Mouse (Mus musculus): ENCODE results near the gene Rab19. TPM values are rescaled to one million over a fixed set of nuclear protein-coding genes. Genes with fewer than 3 reads are reported as not detected.
"Not testable (repeated sequence)": the region's sequence is repeated elsewhere in the genome, so short reads cannot be mapped to it uniquely, and the experiment has no call there.

Rab19 gene
- 6.1 and 8.1 TPM in 2 replicates for polyA plus RNA-seq (2015; fragmentation: Nextera tagmentation; extraction: Ambion mirVana)

GRCm38 (mm10) chr6:39381125-39381880, at the start of gene Rab19:
Gene Rab19, plus strand, starts transcription at chr6:39381175.
- no peaks in the 10 kb centered on the region for H3K27me3 ChIP-seq (replicated peaks)
- ATAC-seq = peak; percentile 55
- no peaks in the 10 kb centered on the region for H3K36me3 ChIP-seq
- H3K9me3 ChIP-seq = no peaks in the 10 kb centered on the region
- H3K9ac ChIP-seq = peak within 1 kb of the TSS; percentile 50
- 6% methylated on average over 20 of the region's 20 CpGs for WGBS
- H3K4me3 ChIP-seq (replicated peaks) = peak within 1 kb of the TSS; percentile 43
- H3K27ac ChIP-seq = peak within 1 kb of the TSS; percentile 78
- peak within 1 kb of the TSS; percentile 75 for H3K4me2 ChIP-seq (replicated peaks)
- peaks cover 6% of the 10 kb centered on the region; the same call in 1 of the 2 replicates for H3K4me1 ChIP-seq (replicated peaks)

- Histone ChIP-seq H3K4me2 (replicated peaks) (no peak overlapping the region), H3K9ac (no peak overlapping the region), H3K4me1 (replicated peaks) (no peaks in the 10 kb centered on the region; the same call in 1 of the 2 replicates), H3K36me3 (peaks cover 10% of the 10 kb centered on the region), H3K4me3 (replicated peaks) (no peak overlapping the region), H3K9me3 (no peaks in the 10 kb centered on the region), H3K27me3 (replicated peaks) (no peaks in the 10 kb centered on the region), H3K27ac (no peak overlapping the region; the same call in 1 of the 2 replicates)
- WGBS = 79% methylated on average over 7 of the region's 7 CpGs
- peak; percentile 88 for ATAC-seq
Observed at GRCm38 (mm10) chr6:39331998-39332700, 48.8 kb upstream of the Rab19 start.

DNA sequence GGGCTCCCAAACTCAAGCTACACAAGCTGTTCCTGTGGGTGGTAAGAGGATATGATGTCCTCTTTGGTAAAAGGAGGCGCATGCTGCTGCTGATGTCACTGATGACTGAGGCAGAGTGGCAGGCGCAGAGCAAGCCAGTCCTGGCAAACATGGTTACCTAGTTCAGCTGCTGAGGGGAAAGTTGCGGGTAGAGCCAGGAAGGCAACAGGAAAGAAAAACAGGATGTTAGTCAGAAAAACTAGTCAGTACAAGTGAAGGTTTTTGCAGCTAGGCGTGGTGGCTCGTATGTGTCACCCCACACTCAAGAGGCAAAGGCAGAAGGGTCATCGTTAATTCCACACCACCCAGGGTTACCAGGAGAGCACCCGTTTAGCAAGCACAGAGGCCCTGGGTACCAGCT, 46.8 kb upstream of the Rab19 start:
- Histone ChIP-seq H3K4me2 (replicated peaks) (no peak overlapping the region), H3K9ac (no peak overlapping the region), H3K9me3 (no peaks in the 10 kb centered on the region), H3K27me3 (replicated peaks) (no peaks in the 10 kb centered on the region), H3K4me3 (replicated peaks) (no peak overlapping the region), H3K4me1 (replicated peaks) (no peaks in the 10 kb centered on the region; the same call in 1 of the 2 replicates), H3K36me3 (peaks cover 10% of the 10 kb centered on the region), H3K27ac (no peak overlapping the region)
- 77% methylated on average over 7 of the region's 7 CpGs for WGBS
- ATAC-seq = no peak

- no peak overlapping the region for H3K9ac ChIP-seq
- H3K27me3 ChIP-seq (replicated peaks) = no peaks in the 10 kb centered on the region
- H3K36me3 ChIP-seq = peaks cover 10% of the 10 kb centered on the region
- H3K4me2 ChIP-seq (replicated peaks) = no peak overlapping the region
- ATAC-seq = no peak
- H3K9me3 ChIP-seq = no peaks in the 10 kb centered on the region
- H3K27ac ChIP-seq = no peak overlapping the region
- WGBS = 87% methylated on average over 3 of the region's 3 CpGs
- no peak overlapping the region for H3K4me3 ChIP-seq (replicated peaks)
- no peaks in the 10 kb centered on the region; the same call in 1 of the 2 replicates for H3K4me1 ChIP-seq (replicated peaks)
Observed at GRCm38 (mm10) chr6:39334873-39335272, 46.1 kb upstream of the Rab19 start.

GRCm38 (mm10) chr6:39338359-39338758, 42.6 kb upstream of the Rab19 start:
- no peak overlapping the region for H3K4me2 ChIP-seq (replicated peaks)
- ATAC-seq = no peak
- H3K4me3 ChIP-seq (replicated peaks) = no peak overlapping the region
- no peak overlapping the region for H3K9ac ChIP-seq
- H3K36me3 ChIP-seq = peaks cover 17% of the 10 kb centered on the region
- no peak overlapping the region for H3K27ac ChIP-seq
- WGBS = 91% methylated on average over 8 of the region's 8 CpGs
- no peaks in the 10 kb centered on the region for H3K4me1 ChIP-seq (replicated peaks)
- H3K9me3 ChIP-seq = no peaks in the 10 kb centered on the region
- no peaks in the 10 kb centered on the region for H3K27me3 ChIP-seq (replicated peaks)

- Histone ChIP-seq H3K4me1 (replicated peaks) (no peaks in the 10 kb centered on the region), H3K27ac (no peak overlapping the region), H3K27me3 (replicated peaks) (no peaks in the 10 kb centered on the region), H3K4me3 (replicated peaks) (no peak overlapping the region), H3K36me3 (peaks cover 12% of the 10 kb centered on the region; the same call in 1 of the 2 replicates), H3K9ac (no peak overlapping the region), H3K4me2 (replicated peaks) (no peak overlapping the region), H3K9me3 (no peaks in the 10 kb centered on the region)
- no peak for ATAC-seq
- 72% methylated on average over 2 of the region's 2 CpGs for WGBS
Observed at GRCm38 (mm10) chr6:39341798-39342197, 39.2 kb upstream of the Rab19 start.

GRCm38 (mm10) chr6:39344020-39344419, 37.0 kb upstream of the Rab19 start:
- peaks cover 12% of the 10 kb centered on the region for H3K36me3 ChIP-seq
- 25% methylated on average over 12 of the region's 12 CpGs for WGBS
- peak; percentile 80 for ATAC-seq
- H3K4me1 ChIP-seq (replicated peaks) = no peaks in the 10 kb centered on the region
- H3K4me2 ChIP-seq (replicated peaks) = no peak overlapping the region
- H3K27me3 ChIP-seq (replicated peaks) = no peaks in the 10 kb centered on the region
- H3K4me3 ChIP-seq (replicated peaks) = no peak overlapping the region
- no peak overlapping the region for H3K27ac ChIP-seq
- no peaks in the 10 kb centered on the region for H3K9me3 ChIP-seq
- H3K9ac ChIP-seq = no peak overlapping the region

DNA sequence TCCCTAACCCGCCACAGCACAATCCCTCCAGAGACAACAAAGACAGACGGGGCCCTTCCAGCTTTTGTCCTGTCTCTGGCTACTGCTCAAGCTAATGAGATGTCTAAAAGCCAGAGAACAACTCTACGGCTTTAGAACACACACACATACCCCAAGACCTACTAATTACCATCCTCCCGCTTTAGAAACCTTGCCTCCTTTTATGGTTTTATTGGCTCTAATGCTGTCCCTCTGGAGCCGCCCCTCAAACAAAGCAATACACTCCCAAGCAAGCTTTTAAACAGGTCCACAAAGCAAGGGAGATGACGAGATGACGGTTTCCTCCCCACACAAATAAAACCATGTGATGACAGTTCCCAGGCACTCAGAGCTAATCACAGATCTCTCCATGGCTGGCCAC, 35.5 kb upstream of the Rab19 start:
- Histone ChIP-seq H3K36me3 (peaks cover 21% of the 10 kb centered on the region), H3K9ac (no peak overlapping the region), H3K27me3 (replicated peaks) (no peaks in the 10 kb centered on the region), H3K4me1 (replicated peaks) (no peaks in the 10 kb centered on the region), H3K4me2 (replicated peaks) (no peak overlapping the region), H3K4me3 (replicated peaks) (no peak overlapping the region), H3K9me3 (no peaks in the 10 kb centered on the region), H3K27ac (no peak overlapping the region)
- peak; percentile 61; the same call in 1 of the 2 replicates for ATAC-seq
- WGBS = 53% methylated on average over 7 of the region's 7 CpGs

DNA sequence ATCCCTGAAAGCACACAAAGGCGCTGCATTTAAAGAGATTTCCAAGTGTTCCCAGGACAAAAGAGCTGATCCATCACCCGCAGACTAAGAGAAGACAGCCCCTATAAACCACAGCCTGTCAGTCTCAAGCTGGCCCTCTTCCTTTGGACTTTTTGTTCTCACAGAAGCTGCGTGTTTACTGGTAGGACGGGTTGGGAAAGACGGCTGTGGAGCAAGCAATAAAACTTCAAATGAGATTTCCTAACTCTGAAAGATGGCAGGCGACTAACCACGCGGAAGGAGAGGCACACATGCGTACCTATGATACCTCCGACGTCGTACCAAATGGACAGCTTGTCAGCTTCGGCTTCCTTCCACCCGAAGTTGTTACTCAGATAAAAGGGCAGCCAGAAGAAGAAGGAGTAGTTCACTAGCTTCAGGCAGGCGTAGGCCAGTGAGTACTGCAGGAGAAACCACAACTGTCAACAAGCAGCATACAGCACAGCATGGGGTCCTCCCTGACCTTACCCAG, 33.9 kb upstream of the Rab19 start:
- no peaks in the 10 kb centered on the region for H3K27me3 ChIP-seq (replicated peaks)

DNA sequence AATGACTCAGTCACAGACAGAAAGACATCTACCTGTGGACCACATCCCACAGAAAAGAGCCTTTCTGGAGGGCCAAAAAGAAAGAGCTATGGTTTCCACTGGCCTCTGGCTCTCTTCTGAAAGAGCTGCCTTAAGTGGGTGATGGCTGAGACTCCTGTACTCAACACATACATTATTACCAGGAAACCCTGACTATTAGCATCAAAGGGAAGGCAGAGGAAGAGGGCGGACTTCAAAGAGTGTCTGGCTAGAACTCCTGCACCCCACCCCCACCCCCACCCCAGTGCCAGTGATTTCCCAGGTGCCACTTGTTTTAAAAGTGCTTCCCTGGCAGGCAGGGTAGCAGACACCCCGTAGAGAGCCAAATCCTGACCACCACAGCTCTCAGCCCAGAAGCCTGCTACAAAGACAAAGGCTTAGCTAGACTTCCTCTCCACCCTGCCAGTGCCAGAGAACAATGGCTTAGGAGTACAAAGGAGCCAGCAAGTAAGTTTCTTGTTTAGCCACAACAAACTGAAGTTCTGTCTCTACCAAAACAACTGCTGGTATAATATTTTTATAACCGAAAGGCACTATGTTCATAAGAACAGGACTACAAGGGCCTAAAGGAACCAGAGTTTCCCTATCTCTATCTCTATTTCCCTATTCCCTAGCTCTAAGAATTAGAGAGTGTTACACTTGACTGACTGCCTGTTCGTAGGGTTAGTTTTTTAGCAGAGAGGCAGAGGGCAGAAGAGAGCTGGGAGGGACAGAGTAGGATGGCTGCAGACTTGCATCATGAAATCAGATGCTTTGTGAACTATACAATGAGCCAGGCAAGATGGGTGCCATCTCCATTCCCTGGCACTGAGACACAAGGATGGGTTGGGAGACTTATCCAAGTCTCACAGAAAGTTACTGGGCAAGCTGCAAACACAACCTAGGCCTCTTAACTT, 32.8 kb upstream of the Rab19 start:
- Histone ChIP-seq H3K4me1 (replicated peaks) (no peaks in the 10 kb centered on the region), H3K27ac (no peak overlapping the region), H3K4me3 (replicated peaks) (no peak overlapping the region), H3K9me3 (no peaks in the 10 kb centered on the region), H3K27me3 (replicated peaks) (no peaks in the 10 kb centered on the region), H3K4me2 (replicated peaks) (no peak overlapping the region), H3K36me3 (peaks cover 28% of the 10 kb centered on the region), H3K9ac (no peak overlapping the region)
- 58% methylated on average over 4 of the region's 4 CpGs for WGBS
- ATAC-seq = no peak

More for the DNA sequence above, 33.9 kb upstream of the Rab19 start:
- Histone ChIP-seq H3K27ac (no peak overlapping the region), H3K4me1 (replicated peaks) (no peaks in the 10 kb centered on the region), H3K4me2 (replicated peaks) (no peak overlapping the region), H3K36me3 (peaks cover 34% of the 10 kb centered on the region), H3K4me3 (replicated peaks) (no peak overlapping the region), H3K9ac (no peak overlapping the region), H3K9me3 (no peaks in the 10 kb centered on the region)
- 31% methylated on average over 15 of the region's 15 CpGs for WGBS
- no peak for ATAC-seq

DNA sequence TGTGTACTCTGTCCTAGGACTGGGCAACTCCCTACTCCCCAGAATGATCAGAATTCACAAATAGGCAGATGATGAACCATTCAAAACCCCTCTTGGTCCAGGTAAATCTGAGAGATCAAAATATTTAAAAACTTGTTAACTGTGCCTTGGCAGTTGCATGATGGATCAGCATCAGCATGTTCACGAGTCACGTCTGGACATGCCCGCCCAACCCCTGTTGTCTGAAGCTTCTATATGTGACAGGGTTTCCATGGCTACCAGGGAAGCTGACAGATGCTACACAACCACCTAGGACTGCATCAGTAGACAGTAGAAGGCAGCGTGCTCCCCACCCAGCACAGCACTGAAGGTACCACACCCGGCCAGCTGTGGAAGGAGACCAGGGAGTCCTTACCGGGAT, 32.0 kb upstream of the Rab19 start:
- Histone ChIP-seq H3K4me2 (replicated peaks) (no peak overlapping the region), H3K36me3 (peaks cover 28% of the 10 kb centered on the region), H3K4me1 (replicated peaks) (no peaks in the 10 kb centered on the region), H3K27ac (no peak overlapping the region), H3K9me3 (no peaks in the 10 kb centered on the region), H3K27me3 (replicated peaks) (no peaks in the 10 kb centered on the region), H3K4me3 (replicated peaks) (no peak overlapping the region), H3K9ac (no peak overlapping the region)
- 82% methylated on average over 6 of the region's 6 CpGs for WGBS
- no peak for ATAC-seq

GRCm38 (mm10) chr6:39359207-39359606, 21.8 kb upstream of the Rab19 start:
- not testable (repeated sequence) for H3K4me3 ChIP-seq (replicated peaks); H3K4me2 ChIP-seq (replicated peaks); H3K27me3 ChIP-seq (replicated peaks); H3K27ac ChIP-seq; H3K4me1 ChIP-seq (replicated peaks); ATAC-seq; H3K9ac ChIP-seq; H3K9me3 ChIP-seq
- 98% methylated on average over 9 of the region's 9 CpGs for WGBS
- peaks cover 18% of the 10 kb centered on the region; the same call in 1 of the 2 replicates for H3K36me3 ChIP-seq

Measured in intestine, embryonic 15.5 days (tissue).